Mouse (Mus musculus): Measurements from ENCODE around the gene Gsk3a. TPM values are rescaled to one million over a fixed set of nuclear protein-coding genes. Genes with fewer than 3 reads are reported as not detected.

Gsk3a gene
- polyA plus RNA-seq, 1 experiment = 94.8 TPM

DNA sequence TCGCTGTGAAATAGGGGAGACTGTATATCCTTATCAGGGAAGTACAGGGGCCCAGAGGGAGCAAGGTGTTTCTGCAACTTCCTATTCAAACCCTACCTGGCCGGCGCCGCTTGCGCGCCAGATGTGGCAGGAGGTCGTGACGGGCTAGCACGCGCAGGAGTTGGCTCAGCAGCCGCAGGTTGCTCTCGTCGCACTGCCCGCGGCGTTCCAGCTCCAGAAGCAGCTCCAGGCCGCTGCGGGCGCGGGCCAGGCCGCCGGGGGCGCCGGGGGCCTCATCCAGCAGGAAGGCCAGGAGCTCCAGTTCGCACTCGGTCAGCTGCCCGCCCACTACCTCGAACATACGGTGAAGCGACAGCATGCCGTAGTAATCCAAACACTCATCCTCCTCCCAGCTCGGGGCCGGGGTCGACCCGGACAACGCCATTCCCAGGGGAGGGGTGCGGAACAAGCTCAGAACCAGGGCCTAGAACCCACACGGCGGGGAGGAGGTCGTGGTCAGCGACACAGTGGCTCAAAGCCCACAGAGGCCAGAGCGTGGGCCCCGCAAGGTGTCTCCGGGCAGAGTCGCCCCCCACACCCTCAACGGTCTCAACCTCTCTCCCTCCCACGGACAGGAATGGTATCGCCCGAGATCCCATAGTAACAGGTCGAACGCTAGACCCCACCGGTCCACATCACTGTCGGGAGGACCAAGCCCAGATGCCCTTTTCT is 18.8 kb downstream of the Gsk3a start:
- no peaks in the 10 kb centered on the region for H3K36me3 ChIP-seq (ENCODE audit: control insufficient read depth, insufficient read depth, low read length)
- peak overlapping the region; percentile 93 for H3K27ac ChIP-seq (ENCODE audit: control insufficient read depth, insufficient read depth, low read depth, low read length)
- peak overlapping the region; percentile 91 for H3K4me3 ChIP-seq (ENCODE audit: control insufficient read depth, low read depth, low read length)
- H3K4me1 ChIP-seq (ENCODE audit: control insufficient read depth, insufficient read depth, low read length) = peaks cover 30% of the 10 kb centered on the region
- H3K27me3 ChIP-seq (ENCODE audit: control insufficient read depth, insufficient read depth, low read length) = no peaks in the 10 kb centered on the region
- TF ChIP-seq POLR2A (IDR thresholded peaks at IDR 0.05; ENCODE audit: control insufficient read depth, low read depth, low read length) = 0 out of 2 replicates have a peak, but pooled peaks have one; percentile 75
- TF ChIP-seq CTCF (IDR thresholded peaks at IDR 0.05; ENCODE audit: control insufficient read depth, insufficient read depth, insufficient replicate concordance, low read depth, low read length) = no peak

DNA sequence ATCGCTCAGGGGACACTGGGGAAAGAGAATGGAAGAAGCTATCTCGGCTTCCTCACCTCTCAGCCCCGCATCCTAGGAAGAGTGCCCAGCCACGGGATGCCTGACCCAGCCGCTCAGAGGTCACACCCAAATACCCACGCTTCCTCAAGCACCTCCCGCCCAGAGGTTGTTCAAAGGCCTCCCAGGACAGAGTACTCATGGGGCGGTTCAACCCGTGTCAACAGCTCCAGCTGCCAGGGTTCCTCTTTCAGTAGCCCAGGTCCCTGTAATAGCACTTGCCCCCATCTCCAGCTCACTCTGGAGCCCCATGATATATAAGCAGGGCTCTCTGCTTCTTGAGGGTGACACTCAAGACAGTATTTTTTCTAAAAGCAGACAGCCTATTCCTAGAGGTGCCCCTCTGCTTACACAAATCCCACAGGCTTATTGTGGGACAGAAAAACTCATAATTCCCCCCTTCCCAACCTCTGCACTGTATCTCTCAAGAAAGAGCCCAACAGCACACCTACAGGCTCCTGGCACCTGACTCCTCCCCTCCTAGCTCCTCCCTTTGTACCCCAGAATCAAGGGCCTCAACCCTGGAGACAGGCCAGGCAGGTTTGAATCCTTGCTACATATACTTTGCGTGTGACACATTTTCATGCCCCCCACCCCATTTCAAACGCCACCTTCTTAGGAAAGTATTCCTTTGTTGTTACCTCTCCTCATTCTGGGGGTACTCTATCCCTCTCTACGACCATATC is 19.8 kb downstream of the Gsk3a start:
- H3K4me1 ChIP-seq (ENCODE audit: control insufficient read depth, insufficient read depth, low read length) = peaks cover 30% of the 10 kb centered on the region
- no peak overlapping the region for H3K27ac ChIP-seq (ENCODE audit: control insufficient read depth, insufficient read depth, low read depth, low read length)
- no peak for TF ChIP-seq POLR2A (IDR thresholded peaks at IDR 0.05; ENCODE audit: control insufficient read depth, low read depth, low read length)
- no peak for TF ChIP-seq CTCF (IDR thresholded peaks at IDR 0.05; ENCODE audit: control insufficient read depth, insufficient read depth, insufficient replicate concordance, low read depth, low read length)
- H3K4me3 ChIP-seq (ENCODE audit: control insufficient read depth, low read depth, low read length) = peak overlapping the region; percentile 91
- no peaks in the 10 kb centered on the region for H3K27me3 ChIP-seq (ENCODE audit: control insufficient read depth, insufficient read depth, low read length)
- no peaks in the 10 kb centered on the region for H3K36me3 ChIP-seq (ENCODE audit: control insufficient read depth, insufficient read depth, low read length)

DNA sequence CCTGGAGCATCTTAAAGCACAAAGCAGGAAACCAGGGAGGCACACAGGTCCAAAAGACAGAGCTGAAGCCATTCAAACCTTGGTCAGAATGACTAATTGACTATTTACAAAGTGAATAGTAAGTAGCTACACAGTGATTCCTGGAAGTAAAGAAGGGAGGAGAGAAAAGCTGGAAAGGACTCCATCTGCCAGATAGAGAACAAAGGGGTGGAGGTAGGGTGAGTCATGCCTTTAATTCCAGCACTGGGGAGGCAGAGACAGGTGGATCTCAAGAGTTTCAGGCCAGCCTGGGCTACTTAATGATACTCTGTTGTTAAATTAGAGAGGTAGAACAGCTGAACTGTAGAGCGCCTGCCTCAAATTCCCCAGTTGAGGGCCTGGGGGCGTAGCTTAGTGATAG is 23.5 kb downstream of the Gsk3a start:
- H3K27me3 ChIP-seq (ENCODE audit: control insufficient read depth, insufficient read depth, low read length) = no peaks in the 10 kb centered on the region
- H3K4me3 ChIP-seq (ENCODE audit: control insufficient read depth, low read depth, low read length) = no peak overlapping the region
- peaks cover 2% of the 10 kb centered on the region; the same call in 1 of the 2 replicates for H3K36me3 ChIP-seq (ENCODE audit: control insufficient read depth, insufficient read depth, low read length)
- H3K27ac ChIP-seq (ENCODE audit: control insufficient read depth, insufficient read depth, low read depth, low read length) = no peak overlapping the region
- peaks cover 13% of the 10 kb centered on the region for H3K4me1 ChIP-seq (ENCODE audit: control insufficient read depth, insufficient read depth, low read length)
- TF ChIP-seq POLR2A (IDR thresholded peaks at IDR 0.05; ENCODE audit: control insufficient read depth, low read depth, low read length) (no peak), CTCF (IDR thresholded peaks at IDR 0.05; ENCODE audit: control insufficient read depth, insufficient read depth, insufficient replicate concordance, low read depth, low read length) (no peak)

DNA sequence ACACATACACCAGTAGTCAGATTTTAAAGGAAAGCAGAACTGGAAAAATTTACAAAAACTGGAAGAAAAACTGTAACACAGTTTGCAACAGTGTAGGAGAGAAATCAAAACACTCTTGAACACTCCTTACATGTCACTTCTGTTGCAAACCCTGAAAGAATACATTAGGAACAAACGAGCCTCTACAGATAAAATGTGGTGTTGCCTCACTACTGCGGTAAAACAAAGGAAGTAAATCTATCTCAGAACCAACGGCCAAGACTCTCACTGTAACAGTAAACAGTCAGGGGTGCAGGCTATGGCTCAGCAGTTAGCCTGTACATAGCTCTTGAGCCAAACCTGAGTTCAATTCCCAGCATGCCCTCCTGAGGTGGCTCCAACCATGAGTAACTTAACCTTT is 24.6 kb downstream of the Gsk3a start:
- Histone ChIP-seq H3K27ac (ENCODE audit: control insufficient read depth, insufficient read depth, low read depth, low read length) (no peak overlapping the region), H3K36me3 (ENCODE audit: control insufficient read depth, insufficient read depth, low read length) (peaks cover 2% of the 10 kb centered on the region; the same call in 1 of the 2 replicates), H3K27me3 (ENCODE audit: control insufficient read depth, insufficient read depth, low read length) (no peaks in the 10 kb centered on the region), H3K4me3 (ENCODE audit: control insufficient read depth, low read depth, low read length) (no peak overlapping the region), H3K4me1 (ENCODE audit: control insufficient read depth, insufficient read depth, low read length) (peaks cover 5% of the 10 kb centered on the region)
- TF ChIP-seq CTCF (IDR thresholded peaks at IDR 0.05; ENCODE audit: control insufficient read depth, insufficient read depth, insufficient replicate concordance, low read depth, low read length) (no peak), POLR2A (IDR thresholded peaks at IDR 0.05; ENCODE audit: control insufficient read depth, low read depth, low read length) (no peak)

DNA sequence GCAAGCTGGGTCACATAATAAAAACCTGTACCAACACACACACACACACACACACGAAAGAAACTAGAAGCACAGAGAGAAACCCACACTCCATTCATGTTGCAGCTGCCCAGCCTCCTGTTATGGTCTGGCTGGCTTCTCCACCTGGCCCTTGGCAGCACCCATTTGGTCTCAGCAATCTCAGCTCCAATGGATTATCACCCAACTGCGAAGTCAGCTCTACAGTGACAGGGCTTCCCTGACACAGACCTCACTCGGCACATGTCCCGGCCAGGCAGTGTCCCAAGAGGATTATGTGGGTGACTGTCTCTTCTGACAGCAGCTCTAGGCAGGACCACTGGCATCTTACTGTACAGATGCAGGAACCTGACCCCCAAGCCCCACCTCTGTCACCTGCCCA is 27.2 kb downstream of the Gsk3a start:
- no peak overlapping the region for H3K4me3 ChIP-seq (ENCODE audit: control insufficient read depth, low read depth, low read length)
- H3K27ac ChIP-seq (ENCODE audit: control insufficient read depth, insufficient read depth, low read depth, low read length) = no peak overlapping the region
- no peaks in the 10 kb centered on the region for H3K4me1 ChIP-seq (ENCODE audit: control insufficient read depth, insufficient read depth, low read length)
- H3K36me3 ChIP-seq (ENCODE audit: control insufficient read depth, insufficient read depth, low read length) = peaks cover 2% of the 10 kb centered on the region; the same call in 1 of the 2 replicates
- TF ChIP-seq CTCF (IDR thresholded peaks at IDR 0.05; ENCODE audit: control insufficient read depth, insufficient read depth, insufficient replicate concordance, low read depth, low read length) (no peak), POLR2A (IDR thresholded peaks at IDR 0.05; ENCODE audit: control insufficient read depth, low read depth, low read length) (no peak)
- no peaks in the 10 kb centered on the region for H3K27me3 ChIP-seq (ENCODE audit: control insufficient read depth, insufficient read depth, low read length)

DNA sequence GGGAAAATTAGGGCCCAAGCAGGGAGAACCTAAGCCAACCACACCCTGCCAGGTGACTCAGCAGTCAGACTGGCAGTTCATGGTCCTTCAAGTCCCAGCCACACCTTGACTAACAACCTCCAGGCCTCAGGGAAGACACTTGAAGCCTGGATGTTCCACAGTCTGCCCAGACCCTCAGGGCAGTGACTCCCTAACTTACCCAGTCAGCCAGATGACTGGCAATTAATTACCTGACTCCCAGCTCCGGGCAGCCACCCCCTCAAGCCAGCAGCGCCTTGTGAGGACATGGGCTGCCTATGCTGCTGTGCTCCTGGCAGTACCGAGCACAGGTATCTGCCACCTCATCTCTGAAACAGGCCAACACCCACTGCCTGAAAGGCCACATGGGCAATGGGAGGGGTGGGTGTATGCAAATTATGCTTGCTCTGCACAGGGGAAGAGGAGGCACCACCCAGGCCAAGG is 28.5 kb downstream of the Gsk3a start:
- TF ChIP-seq POLR2A (IDR thresholded peaks at IDR 0.05; ENCODE audit: control insufficient read depth, low read depth, low read length) (no peak), CTCF (IDR thresholded peaks at IDR 0.05; ENCODE audit: control insufficient read depth, insufficient read depth, insufficient replicate concordance, low read depth, low read length) (no peak)
- H3K4me3 ChIP-seq (ENCODE audit: control insufficient read depth, low read depth, low read length) = no peak overlapping the region
- H3K4me1 ChIP-seq (ENCODE audit: control insufficient read depth, insufficient read depth, low read length) = no peaks in the 10 kb centered on the region
- no peaks in the 10 kb centered on the region for H3K27me3 ChIP-seq (ENCODE audit: control insufficient read depth, insufficient read depth, low read length)
- H3K27ac ChIP-seq (ENCODE audit: control insufficient read depth, insufficient read depth, low read depth, low read length) = no peak overlapping the region
- peaks cover 2% of the 10 kb centered on the region; the same call in 1 of the 2 replicates for H3K36me3 ChIP-seq (ENCODE audit: control insufficient read depth, insufficient read depth, low read length)

DNA sequence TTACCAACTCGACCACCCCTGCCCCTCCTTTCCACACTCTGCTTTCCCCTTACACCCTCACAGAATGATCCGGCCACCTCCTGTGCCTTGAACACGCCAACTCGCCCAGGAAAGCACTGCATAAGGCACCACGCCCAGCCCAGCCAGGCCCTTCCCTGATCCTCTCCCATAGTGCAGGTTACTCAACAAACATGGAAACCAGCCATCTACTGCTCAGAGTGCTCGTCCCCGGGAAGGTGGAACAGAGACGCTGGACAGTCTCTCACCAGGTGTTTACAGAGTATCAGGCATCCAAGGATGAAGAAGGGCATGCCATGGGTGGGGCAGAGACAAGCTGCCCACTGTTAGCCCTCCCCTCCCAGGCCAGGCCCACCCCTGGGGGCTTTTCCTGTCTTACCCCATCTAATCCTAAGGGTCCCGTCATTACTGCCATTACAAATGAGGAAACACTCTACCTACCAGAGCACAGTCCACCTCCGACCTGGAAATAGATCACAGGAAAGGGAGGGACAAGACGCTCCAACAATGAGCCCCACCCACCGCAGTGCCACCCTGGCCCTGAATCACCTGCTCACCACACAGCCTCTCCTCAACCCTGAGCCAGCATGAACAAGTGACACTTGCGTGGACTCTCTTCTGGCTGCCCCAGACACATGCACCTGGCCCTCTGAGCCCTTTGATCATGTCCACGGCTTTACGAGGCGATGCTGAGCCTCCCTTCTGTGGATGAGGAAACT is 31.4 kb downstream of the Gsk3a start:
- no peak overlapping the region for H3K27ac ChIP-seq (ENCODE audit: control insufficient read depth, insufficient read depth, low read depth, low read length)
- TF ChIP-seq POLR2A (IDR thresholded peaks at IDR 0.05; ENCODE audit: control insufficient read depth, low read depth, low read length) = no peak
- TF ChIP-seq CTCF (IDR thresholded peaks at IDR 0.05; ENCODE audit: control insufficient read depth, insufficient read depth, insufficient replicate concordance, low read depth, low read length) = no peak
- H3K27me3 ChIP-seq (ENCODE audit: control insufficient read depth, insufficient read depth, low read length) = no peaks in the 10 kb centered on the region
- peaks cover under 1% of the 10 kb centered on the region; the same call in 1 of the 2 replicates for H3K36me3 ChIP-seq (ENCODE audit: control insufficient read depth, insufficient read depth, low read length)
- H3K4me3 ChIP-seq (ENCODE audit: control insufficient read depth, low read depth, low read length) = no peak overlapping the region
- no peaks in the 10 kb centered on the region for H3K4me1 ChIP-seq (ENCODE audit: control insufficient read depth, insufficient read depth, low read length)
